Mouse (Mus musculus) cerebellum, postnatal 4 days (tissue): ENCODE measurements around the gene Jazf1.

Source experiments
- DNase-seq, 2 experiments: peaks; one replicate each; pipeline ENCODE4 v3.0.0; 2022; ENCODE audit warnings: low spot score in 2 of 2, mixed read lengths in 1 of 2

Gene Jazf1

DNA sequence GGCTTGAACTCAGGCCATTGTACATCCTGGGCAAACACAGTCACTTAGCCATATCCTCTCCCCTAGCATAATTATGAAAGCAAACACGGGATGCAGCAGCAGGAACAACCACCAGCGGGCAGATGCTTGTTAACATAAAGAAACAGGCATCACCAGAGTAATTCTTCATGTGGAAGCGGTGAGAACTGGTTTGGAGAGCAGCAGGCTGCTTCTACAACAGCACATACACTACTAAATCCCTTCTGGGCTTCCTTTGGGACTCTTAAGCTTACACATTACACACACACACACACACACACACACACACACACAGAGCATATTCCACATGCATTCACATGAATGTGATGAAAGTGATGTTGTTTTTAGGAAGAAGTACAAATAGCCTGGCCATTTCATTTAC is 216.5 kb downstream of the Jazf1 start:
- no peak for DNase-seq

DNA sequence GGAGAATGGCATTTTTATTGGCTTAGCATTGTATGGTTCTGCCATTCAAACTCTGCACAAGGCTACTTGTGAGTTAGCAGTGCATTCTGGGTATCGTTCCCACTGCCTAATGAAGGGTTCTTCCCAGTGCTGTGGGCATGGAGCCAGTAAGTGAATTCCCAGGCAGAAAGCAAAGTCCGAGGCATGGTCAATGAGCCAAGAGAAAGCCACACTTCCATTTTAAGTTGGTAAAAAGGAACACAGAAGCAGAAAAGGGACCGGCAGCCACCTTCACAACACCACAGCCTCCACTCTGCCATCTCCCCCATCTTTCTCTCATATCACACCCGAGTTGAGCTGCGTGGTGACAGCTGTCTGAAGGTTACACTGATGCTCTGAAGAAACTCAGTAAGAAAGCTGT is 217.4 kb downstream of the Jazf1 start:
- DNase-seq: peak in 1 of 2 experiments; percentile 36

DNA sequence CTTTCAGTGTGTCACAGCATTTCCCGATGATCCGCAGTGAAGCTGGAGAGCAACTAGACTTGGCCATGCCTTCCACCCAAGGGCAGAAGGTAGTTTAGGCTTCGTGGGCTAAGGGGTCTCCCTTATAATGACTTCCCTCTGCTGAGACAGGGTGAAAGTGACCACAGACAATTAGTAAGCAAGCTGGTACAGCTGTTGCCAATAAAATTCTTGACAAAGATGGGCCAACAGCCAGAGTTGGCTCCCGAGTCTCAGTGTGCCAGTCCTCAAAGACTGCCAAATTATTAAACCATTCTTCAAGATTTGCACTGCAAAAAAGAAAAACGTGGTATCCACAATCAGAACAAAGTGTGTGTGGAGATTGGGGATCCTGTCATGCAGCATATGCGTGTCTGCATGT is 220.2 kb downstream of the Jazf1 start:
- no peak for DNase-seq

DNA sequence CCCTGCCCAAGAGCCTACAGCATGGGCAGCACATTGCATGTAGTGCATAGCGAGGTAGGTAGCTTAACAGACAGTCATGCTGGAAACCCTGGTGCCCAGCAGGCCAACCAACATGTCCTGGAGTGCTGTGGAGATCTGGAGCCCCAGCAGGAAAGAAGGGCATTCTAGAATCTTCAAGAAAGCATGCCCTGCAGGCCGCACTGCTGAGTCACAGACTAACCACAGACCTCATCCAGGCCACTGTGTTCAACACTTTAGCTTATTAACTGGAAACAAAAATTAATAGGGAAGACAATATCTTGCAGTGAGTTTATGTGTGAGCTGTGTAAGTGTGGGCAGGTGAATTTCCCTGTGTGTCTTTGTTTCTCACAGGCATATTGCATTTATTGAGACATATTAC is 222.1 kb downstream of the Jazf1 start:
- no peak for DNase-seq

DNA sequence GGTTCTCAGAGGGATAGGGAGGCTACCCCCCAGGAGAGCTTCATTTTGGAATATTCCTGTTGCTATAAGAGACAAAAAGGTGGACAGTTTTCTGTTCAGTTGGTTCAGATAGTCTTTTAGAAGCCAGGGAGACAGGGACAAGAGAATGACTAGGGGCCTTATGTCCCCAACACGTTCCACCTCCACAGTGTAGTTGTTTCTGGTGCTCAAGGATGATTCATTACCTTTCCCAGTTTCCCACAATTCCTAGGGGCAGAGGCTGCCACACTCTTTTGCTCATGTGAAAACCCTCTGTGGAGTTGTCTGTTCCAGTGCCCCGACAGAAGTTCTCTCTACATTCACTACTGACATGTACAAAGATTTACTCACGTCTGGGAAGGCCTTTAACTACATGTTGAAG is 223.7 kb downstream of the Jazf1 start:
- no peak for DNase-seq

DNA sequence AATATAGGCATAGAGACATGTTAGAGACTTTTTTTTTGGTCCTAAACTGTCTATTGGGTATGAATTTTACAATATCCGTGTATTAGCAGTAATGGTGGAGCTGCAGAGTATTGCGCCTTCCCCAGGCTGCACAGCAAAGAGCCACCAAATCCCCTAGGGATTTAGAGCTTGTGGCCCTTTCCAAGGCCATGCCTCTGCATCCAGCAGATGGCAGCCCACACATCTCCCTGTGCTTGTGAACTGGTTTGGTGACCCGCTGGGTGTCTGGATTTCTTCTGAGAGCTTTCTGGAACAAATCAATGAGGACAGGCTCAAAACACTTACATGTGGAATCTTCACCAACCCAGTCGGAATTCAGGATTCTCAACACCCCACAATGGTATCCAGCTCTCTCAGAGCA is 225.4 kb downstream of the Jazf1 start:
- no peak for DNase-seq

DNA sequence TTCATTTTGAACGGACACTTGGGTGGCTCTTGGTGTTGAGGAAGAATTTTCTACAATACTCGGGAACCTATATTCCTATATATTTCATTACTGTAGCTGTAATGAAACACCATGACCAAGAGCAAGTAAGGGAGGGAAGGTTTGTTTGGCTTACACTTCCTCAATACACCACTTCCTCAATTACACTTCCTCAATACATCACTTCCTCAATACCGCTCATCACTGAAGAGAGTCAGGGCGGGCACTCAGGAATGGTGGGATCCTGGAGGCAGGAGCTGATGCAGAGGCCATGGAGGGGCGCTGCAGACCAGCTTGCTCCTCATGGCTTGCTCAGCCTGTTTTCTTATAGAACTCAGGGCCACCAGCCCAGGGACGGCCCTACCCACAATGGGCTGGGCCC is 225.8 kb downstream of the Jazf1 start:
- DNase-seq: no peak

DNA sequence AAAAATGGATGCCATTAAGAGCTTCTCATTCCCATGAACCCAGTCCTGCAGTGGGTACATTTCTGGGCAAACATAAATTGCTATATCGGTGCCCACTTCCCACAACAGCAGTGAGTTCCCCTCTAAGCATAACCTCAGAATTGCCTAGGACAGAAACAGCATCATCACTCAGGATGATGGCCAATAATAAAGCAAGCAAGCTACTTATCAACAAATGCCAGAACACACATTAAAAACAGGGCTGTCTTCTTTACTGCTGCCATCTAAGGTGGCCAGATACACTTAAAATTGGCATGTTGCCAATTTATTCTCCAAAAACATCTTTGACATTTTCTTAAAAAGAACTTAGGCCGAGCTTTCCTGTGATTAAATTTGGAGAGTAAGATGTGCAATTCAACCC is 226.8 kb downstream of the Jazf1 start:
- DNase-seq: no peak

DNA sequence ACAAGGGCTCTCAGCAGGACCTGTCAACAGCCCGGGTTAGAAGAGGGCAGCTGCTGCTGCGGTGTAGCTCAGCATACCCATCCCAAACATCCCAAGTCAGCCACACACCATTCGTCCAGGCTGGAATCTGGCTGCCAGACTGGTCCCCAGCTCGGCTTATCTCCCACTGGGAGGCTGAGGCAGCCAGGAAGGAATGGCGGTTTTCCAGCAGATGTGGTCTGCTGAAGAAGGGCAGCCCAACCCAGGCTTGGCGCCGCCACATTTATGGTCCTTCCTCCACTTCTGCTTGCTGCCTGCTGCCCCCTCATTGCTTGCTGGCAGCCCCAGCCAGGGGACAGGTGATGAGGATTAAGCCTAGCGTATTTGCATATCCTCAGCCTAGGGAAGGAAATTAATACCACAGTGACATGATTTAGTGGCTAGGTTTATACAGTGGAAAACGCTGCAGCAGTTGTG is 227.8 kb downstream of the Jazf1 start:
- DNase-seq: peak in 1 of 2 experiments; percentile 60

DNA sequence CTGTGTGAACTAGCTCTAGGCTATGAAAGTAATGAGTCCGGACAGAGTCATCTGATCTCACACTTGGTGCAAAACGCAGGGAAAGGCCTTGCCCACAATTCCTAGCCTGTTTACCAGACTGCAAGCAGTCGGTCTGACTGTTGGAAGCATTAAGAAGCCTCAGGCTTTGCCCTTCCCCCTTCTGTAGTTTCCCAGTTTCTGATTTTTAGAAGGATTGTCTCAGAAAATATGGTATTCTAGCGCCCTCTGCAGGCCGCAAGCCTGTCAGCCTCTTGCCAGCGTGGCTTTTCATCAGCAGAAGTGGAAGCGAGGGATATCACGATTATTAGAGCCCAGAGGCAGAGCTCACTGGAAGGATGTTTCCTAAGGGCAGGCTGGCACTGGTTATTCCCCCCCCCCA is 229.7 kb downstream of the Jazf1 start:
- DNase-seq: peak; percentile 61 to 91

DNA sequence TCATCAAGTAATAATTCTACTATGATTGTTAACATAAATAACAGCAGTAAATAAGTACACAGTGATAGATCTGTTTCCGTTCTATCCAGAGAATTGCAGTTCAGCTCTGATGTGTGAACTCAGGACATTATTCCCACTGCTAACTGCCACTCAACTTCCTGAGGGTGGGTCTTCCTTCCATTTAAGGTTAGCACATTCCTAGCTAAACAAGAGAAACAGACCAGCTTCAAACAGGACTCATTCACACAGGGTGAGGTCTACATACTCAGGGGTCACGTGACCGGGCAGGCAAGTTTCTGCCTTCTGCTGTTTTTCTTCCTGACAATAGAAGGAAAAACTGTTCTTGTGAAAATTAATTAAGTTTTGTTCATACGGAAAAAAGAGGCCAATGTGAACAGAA is 230.6 kb downstream of the Jazf1 start:
- no peak for DNase-seq

DNA sequence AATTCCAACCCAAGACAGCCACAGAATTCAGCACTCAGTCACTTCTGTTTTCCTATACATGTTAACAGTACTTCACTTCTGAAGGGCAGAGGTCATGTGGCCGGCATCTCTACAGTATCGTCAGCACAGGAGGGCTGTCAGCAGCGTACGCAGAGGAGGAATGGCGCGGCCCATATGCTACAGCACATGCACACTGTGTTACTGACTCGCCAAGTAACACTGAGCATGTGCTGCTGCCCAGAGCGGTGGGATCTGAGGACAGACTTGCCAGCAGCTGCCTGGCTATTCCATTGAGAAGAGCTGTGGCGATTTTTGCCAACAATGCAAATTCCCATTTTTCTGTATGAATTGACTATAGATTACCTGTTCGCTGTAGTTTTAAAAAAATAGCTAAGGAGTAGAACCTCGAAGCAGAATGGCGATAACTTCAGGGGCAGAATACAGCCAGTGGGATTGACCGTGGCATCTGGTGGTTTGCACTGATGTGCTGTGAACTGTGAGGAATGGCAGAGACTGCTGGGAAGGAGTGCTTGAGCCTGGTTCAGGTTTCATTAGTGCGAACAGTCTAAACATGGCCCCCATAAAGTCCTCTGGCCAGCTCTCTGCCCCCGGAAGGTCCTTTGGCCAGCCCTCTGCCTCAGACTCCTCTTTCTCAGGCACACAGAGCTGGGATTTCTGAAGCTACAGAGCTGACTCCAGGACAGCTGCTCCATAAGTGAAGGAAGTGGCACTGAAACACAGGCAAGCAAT is 232.1 kb downstream of the Jazf1 start:
- DNase-seq: peak in 1 of 2 experiments; percentile 30

DNA sequence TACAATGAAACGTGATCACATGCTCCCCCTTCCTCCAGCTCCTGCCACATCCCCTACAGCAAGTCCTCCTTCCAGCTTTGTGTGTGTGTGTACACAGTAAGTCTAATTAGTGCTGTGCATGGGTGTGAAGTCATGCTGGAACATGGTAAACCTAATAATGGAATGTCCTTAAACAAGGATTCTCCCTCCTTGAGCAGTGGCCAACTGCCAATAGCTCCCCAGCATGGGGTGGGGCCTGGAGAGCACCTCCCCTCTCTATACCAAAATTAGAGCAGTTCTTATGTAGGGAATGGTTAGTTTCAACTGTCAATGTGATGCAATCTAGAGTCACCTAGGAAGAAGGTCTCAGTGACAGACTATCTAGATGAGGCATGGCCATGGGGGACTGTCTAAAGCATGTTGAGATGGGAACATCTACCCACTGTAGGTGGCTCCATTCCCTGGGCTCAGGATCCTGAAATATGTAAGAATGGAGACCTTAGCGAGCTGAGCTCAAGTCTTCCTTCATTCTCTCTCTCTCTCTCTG is 240.6 kb downstream of the Jazf1 start:
- DNase-seq: no peak

DNA sequence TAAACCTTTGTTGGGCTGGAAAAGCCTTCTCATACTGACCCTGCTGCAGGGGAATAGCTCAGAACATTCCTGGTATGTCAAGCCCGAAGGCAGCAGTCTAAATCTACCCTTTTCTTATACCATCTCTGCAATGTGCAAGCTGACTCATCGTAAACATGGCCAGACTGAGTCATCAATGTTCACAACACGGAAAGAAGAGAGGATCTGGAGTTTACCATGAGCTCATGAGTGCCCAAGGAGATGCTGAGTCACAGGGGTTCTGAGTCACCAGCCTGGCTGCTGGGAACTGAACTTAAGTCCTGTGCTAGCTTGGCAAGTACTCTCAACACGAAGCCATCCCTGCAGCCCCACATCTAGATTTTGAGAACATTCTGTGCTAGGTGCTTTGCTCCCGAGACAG is 242.9 kb downstream of the Jazf1 start:
- DNase-seq: no peak

DNA sequence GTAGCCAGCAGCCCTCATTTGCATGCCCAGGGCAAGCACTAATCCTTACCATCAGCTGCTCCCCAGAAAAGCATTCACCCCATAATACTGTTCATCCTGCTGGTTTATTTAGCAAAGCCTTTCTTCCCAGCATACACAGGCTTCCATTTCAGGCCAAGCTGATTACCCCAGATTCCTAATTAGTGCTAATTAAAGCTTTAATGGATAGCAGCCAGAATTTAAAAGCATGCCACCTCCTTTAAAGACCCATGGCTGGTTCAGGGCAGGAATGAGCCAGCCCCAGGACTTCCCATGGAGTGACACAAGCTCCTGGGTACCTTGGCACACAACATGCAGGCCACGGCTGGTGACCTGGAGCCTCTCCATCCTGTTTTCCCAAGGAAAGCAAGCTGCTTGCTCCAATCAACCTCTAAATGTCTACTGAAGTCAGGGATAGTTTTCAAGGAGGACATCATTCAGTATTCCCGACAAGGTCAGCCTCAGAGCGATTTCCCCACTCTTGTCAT is 243.4 kb downstream of the Jazf1 start:
- no peak for DNase-seq

DNA sequence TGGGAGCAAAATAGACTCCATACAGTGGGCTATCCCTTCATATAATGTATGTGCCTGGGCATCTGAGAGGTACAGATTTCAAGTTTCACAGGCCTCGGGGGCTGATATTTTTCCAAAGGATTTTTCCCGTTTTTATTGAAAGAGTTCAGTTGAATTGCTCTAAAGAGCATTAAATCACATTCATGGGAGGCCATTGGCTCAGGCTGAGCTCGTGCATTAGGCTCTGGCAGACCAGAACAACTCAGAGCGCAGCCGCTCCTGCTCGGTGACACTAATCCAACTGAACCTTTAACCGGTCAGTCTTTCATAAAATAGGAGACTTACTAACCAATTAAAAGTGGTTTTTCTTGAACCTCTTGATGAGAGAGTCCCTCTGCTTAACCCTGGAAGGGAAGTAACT is 245.4 kb downstream of the Jazf1 start:
- DNase-seq: no peak

DNA sequence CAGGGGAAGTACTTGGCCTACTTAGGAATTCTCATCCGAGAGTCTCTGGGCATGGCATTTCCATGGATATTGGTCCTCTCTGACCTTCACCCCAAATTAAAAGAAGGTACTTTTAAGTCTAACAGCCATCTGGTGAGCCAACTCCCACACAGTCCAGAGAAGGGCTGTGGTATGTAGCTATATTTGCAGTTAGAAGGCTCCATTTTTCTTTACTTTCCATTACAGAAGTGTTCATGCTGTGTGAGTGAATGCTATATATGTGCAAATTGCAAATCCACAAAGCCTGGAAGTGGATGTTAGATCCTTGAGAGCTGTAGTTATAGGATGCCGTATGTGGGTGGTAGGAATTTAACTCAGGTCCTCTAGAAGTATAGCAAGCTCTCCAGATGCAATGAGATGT is 245.8 kb downstream of the Jazf1 start:
- no peak for DNase-seq

DNA sequence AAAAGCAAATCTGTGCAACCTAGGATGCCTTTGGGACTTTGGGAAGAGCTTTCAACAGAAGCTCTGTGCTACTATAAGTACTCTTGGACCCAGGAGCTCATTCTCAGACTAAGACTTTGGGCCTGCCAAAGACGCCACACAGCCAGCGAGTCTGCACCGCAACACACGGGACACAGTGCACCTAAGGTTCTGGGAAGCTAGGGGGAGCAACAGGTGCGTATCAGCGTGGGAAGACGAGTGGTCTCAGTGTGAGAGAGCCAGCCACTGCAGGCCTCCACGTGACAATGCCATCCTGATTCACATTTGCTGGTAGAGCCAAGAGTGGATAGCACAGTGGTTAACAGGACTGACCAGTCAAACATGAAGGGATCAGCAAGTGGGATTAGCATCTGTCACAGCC is 249.1 kb downstream of the Jazf1 start:
- no peak for DNase-seq

DNA sequence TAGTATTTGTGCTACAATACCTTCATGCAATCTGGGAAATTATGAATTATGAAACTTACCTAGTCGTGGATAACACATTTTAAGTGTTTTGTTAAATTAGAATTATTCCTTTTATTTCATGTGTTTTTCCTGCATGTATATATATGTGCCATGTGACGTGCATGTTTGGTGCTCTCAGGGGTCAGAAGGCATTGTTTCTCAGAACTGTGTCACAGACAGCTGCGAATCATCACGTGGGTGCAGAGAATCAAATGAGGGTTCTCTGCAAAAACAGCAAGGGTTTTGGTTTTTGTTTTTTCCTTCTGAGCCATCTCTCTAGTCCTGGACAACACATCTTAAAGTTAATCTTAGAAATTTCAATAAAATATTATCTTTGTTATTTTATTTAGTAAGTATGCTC is 250.4 kb downstream of the Jazf1 start:
- no peak for DNase-seq

DNA sequence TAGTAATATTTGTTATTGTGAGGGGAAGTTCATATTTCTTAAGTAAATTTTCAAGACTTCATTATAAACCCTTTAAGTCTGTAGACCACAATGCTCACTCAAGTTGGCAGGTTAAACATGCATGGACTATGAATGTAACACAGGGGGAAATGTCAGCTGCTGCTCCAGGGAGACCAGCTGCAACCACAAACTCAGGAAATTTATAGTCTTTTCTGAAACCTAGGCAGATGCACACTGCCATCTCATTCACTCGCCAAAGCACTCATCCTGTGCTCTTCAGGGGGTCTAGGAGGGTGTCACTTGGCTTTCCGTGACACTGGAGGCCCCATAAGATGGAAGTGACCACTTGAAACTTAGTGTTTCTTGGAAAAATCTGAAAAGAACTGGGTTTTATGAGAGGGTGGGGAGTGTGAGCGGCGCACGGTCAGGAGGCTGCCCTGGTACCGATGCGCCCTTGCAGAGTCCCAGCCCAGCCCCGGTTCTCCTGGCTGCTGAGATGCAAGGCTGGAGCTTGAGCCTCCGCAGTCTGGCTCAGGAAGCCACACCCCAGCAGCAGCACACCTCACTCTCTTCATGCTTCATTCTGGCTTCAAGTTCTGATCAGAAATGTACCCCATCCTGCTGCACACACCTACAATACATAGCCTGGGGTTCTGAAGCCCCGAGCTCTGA is 251.1 kb downstream of the Jazf1 start:
- DNase-seq: no peak

DNA sequence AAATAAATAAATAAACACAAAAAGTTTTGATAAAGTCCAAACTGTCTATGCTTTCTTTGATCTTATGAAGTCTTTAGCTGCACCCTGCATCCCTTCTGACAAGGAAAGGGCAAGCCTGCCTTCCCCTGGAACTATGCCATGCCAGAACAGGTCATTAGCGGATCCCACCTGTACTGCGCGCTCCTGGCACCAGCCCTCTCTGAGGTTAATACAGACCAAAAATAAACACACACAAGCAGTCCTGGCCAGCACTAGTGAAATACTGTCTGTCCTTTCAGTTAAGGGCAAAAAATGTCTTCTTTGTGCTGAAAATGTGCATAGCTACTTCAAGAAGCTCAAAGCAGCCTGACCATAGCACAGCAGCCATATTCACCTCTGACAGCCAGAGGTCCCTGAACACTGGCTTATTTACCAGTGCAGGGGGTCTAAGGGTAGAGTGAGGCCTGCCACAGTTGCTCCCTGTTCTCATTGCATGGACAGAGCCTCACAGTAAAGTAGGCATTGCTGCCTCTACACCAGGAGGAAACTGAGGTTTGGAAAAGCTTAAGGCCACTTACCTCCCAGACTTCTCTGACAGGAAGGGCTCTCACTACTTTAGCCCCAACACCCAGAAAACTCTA is 263.1 kb downstream of the Jazf1 start:
- no peak for DNase-seq

DNA sequence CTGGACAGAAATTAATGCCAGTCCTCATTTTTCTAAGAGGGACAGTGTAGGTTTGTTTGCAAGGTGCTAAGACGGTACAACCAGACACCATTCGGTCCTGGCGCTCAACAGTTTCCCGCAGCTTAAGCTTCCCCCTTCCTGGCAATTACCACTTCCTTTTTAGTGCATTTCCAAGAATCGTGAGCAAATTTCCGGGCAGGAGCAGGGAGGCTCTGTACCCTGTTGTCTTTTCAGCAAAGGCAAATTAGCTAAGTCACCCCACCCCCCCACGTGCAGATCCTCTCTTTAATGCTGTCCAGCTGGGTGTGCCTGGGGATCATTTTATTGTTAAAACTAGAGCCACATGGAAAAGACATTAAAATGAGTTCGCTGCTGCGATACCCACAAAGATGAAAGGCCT is 266.2 kb downstream of the Jazf1 start:
- no peak for DNase-seq
